Mouse (Mus musculus) stomach, embryonic 16.5 days (tissue): ENCODE measurements at regions not wholly inside any gene's neighbourhood (a gene's known extent, or its start where the extent isn't known, plus 50 kb on each side); places are given as distances from the start of the nearest gene placed in this dataset.

ENCODE experiments used
- ATAC-seq: fragments of 200-750 bp; cut with Nextera tagmentation; 2 replicates; pipeline ENCODE4 v1.8.0; 2017; ENCODE audit warnings: moderate number of reproducible peaks, moderate TSS enrichment; ENCODE audit not compliant: insufficient read depth, low FRiP score
- H3K27ac ChIP-seq: fragments of 300-500 bp; sonication (generic); 2 replicates; pipeline ENCODE4 v1.5.1; 2014; ENCODE audit warnings: low read length
- H3K27me3 ChIP-seq: fragments of 300-500 bp; sonication (generic); 2 replicates; pipeline ENCODE4 v1.6.1; 2014; ENCODE audit warnings: low read length, control low read depth, mixed read lengths; ENCODE audit not compliant: control insufficient read depth, insufficient read depth
- H3K36me3 ChIP-seq: fragments of 300-500 bp; sonication (generic); 2 replicates; pipeline ENCODE4 v1.6.1; 2014; ENCODE audit warnings: low read length; ENCODE audit not compliant: control insufficient read depth, insufficient read depth
- H3K4me1 ChIP-seq: fragments of 300-500 bp; sonication (generic); 2 replicates; pipeline ENCODE4 v1.6.1; 2014; ENCODE audit warnings: low read length, control low read depth, mixed read lengths; ENCODE audit not compliant: control insufficient read depth, insufficient read depth
- H3K4me2 ChIP-seq: fragments of 300-500 bp; sonication (generic); 2 replicates; pipeline ENCODE4 v1.6.1; 2014; ENCODE audit warnings: low read depth, low read length, mixed read lengths
- H3K4me3 ChIP-seq: fragments of 300-500 bp; sonication (generic); replicated peaks from 2 replicates; pipeline ENCODE4 v1.5.1; 2014; ENCODE audit warnings: mild to moderate bottlenecking, low read length
- H3K9ac ChIP-seq: fragments of 300-500 bp; sonication (generic); 2 replicates; pipeline ENCODE4 v1.6.1; 2014; ENCODE audit warnings: low read length
- H3K9me3 ChIP-seq: fragments of 300-500 bp; sonication (generic); replicated peaks from 2 replicates; pipeline ENCODE4 v1.6.1; 2016; ENCODE audit warnings: low read length, control low read depth; ENCODE audit not compliant: control insufficient read depth
- WGBS: fragments of 180-500 bp; shearing (Covaris S2); extraction: QIAGEN DNeasy Blood & Tissue Kit; methylation state at CpG from one replicate; pipeline ENCODE4 v1.1.7; 2014; 5-methylcytosine and 5-hydroxymethylcytosine counted together

- H3K27ac ChIP-seq: no peak overlapping the region
- 59% methylated on average over 3 of the region's 3 CpGs for WGBS
- H3K36me3 ChIP-seq: no peaks in the 10 kb centered on the region
- no peak overlapping the region for H3K4me2 ChIP-seq
- H3K27me3 ChIP-seq: no peaks in the 10 kb centered on the region
- H3K9me3 ChIP-seq: no peaks in the 10 kb centered on the region
- no peak overlapping the region for H3K4me3 ChIP-seq
- H3K4me1 ChIP-seq: peaks cover 2% of the 10 kb centered on the region; the same call in 1 of the 2 replicates
- H3K9ac ChIP-seq: no peak overlapping the region
- no peak for ATAC-seq
These were observed 98.9 kb upstream of the Slit3 start for GRCm38 (mm10) chr11:35021990-35022625.

GRCm38 (mm10) chr11:35016998-35017397, 104.0 kb upstream of the Slit3 start:
- Histone ChIP-seq H3K4me1 (0 out of 2 replicates have a peak, but pooled peaks cover 4% of the 10 kb centered on the region), H3K9me3 (no peaks in the 10 kb centered on the region), H3K4me3 (no peak overlapping the region), H3K36me3 (no peaks in the 10 kb centered on the region), H3K27me3 (no peaks in the 10 kb centered on the region), H3K4me2 (no peak overlapping the region), H3K9ac (no peak overlapping the region), H3K27ac (no peak overlapping the region)
- 27% methylated on average over 3 of the region's 3 CpGs for WGBS
- ATAC-seq: no peak

DNA sequence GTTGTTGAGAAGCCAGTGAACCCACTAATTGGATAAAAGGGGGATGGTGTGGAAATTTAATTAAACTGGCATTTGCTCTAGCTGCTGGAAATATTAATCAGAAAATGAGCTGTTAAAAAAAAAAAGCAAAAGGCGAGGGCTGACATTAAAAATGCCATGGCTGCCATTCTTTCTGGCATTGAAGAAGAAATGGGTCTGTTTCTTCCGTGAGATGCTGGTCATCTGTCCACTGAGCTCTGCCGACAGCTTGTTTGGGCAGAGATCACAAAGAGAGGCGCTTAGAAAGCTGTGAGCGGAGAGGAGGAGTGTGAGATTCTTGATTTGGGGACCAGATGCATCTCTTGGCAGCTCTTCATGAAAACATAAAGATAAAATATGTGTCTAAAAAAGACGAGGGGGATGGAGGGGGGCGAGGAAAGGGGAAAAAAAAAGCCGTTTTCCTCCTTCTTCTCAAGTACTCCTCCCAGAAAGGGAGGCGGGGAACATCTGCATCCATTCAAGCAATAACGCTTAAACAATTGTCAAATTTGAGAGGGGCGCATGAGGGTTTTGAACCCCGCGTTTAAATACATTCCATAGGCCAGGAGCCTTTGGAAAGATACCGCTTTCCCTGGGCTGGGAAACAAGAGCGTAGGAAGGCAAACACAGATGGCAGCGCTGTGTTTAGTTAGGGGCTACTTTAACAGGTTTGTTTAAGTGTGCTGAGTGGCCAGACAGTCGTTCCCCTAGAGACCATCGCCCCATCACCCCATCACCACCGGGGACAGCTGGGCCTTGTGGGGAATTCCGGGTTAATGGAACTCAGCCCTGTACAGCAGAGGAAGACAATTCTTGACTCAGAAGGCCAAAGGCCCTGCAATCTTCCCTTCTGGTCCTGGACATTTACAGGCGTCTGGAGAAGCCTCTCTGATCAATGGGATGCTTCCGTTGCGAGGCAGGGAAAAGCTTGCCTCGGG, 109.2 kb upstream of the Slit3 start:
- 27% methylated on average over 24 of the region's 24 CpGs for WGBS
- H3K27me3 ChIP-seq: no peaks in the 10 kb centered on the region
- H3K36me3 ChIP-seq: no peaks in the 10 kb centered on the region
- peak overlapping the region; percentile 15 for H3K27ac ChIP-seq
- no peaks in the 10 kb centered on the region for H3K9me3 ChIP-seq
- no peak overlapping the region for H3K4me3 ChIP-seq
- peak; percentile 35; the same call in 1 of the 2 replicates for ATAC-seq
- H3K9ac ChIP-seq: no peak overlapping the region
- H3K4me1 ChIP-seq: peaks cover 11% of the 10 kb centered on the region; the same call in 1 of the 2 replicates
- H3K4me2 ChIP-seq: peak overlapping the region; percentile 41; the same call in 1 of the 2 replicates

DNA sequence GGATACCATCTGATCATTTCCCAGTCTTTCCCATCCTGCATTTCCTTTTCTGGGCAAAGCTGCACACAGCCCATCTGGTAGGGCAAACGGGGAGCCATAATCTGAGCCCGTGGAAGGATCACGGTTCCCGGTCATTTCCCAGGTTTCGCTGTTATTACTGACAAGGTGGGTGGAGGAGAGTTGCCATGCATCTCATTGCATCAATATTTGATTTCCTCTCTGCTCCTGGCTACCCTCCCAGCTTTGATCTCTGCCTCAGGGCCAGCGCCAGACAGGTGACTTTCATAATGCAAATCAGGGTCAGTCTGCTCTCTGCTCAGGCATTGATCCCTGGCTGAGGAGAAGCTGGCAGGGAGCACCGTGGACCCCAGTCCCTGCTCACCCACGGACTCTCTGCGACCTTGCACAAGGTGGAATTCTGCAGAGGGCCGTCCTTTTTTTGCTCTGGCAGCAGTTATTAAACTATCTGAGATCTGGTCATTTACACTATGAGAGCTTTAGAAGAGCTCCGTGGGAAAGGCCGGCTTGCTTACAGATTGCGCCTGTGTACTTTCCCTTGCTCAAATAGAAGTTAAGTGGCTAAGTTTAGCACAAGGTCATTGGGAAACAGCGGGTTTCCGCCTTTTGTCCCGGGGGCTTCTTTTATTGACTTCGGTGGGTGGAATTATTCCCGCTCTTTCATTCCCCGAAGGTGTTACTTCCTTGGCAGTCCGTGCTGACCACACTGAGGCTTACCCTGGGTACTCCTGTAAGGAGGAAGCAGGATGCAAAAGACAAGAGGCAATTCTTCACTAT, 114.1 kb upstream of the Slit3 start:
- no peaks in the 10 kb centered on the region for H3K9me3 ChIP-seq
- no peaks in the 10 kb centered on the region for H3K36me3 ChIP-seq
- peaks cover 7% of the 10 kb centered on the region; the same call in 1 of the 2 replicates for H3K4me1 ChIP-seq
- H3K27me3 ChIP-seq: no peaks in the 10 kb centered on the region
- peak; percentile 76 for ATAC-seq
- 0 out of 2 replicates have a peak overlapping the region, but pooled peaks have one; percentile 18 for H3K4me3 ChIP-seq
- no peak overlapping the region for H3K9ac ChIP-seq
- peak overlapping the region; percentile 25; the same call in 1 of the 2 replicates for H3K27ac ChIP-seq
- WGBS: 21% methylated on average over 20 of the region's 20 CpGs
- peak overlapping the region; percentile 40 for H3K4me2 ChIP-seq

DNA sequence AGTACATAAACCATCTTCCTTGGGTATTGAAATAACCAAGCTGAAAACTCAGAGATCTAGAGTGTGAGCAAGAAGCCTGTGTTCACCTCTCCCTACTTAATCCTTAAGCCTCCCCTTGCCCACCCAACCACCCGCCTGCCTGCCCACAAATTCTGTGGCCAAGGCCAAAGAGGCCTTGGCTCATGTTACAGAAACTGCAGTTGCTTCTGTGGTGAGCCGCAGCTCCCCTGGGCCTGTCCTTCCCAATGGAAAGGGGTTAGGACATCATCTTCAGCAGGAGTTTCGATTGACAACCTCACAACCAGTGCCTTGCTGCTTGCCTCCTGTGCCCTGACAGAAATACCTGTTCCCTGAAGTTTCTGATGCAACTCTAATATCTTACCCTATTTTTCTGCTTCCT, 115.9 kb upstream of the Slit3 start:
- no peak for ATAC-seq
- WGBS: 79% methylated on average over 3 of the region's 3 CpGs

GRCm38 (mm10) chr11:35004431-35004830, 116.6 kb upstream of the Slit3 start:
- H3K4me1 ChIP-seq: peaks cover 7% of the 10 kb centered on the region; the same call in 1 of the 2 replicates
- H3K9me3 ChIP-seq: no peaks in the 10 kb centered on the region
- WGBS: 47% methylated on average over 1 of the region's 1 CpGs
- no peaks in the 10 kb centered on the region for H3K36me3 ChIP-seq
- no peak overlapping the region for H3K27ac ChIP-seq
- no peak overlapping the region for H3K9ac ChIP-seq
- ATAC-seq: no peak
- no peak overlapping the region for H3K4me2 ChIP-seq
- no peaks in the 10 kb centered on the region for H3K27me3 ChIP-seq
- no peak overlapping the region for H3K4me3 ChIP-seq

More for the DNA sequence above, 115.9 kb upstream of the Slit3 start:
- no peak overlapping the region for H3K27ac ChIP-seq
- H3K4me1 ChIP-seq: peaks cover 7% of the 10 kb centered on the region; the same call in 1 of the 2 replicates
- no peaks in the 10 kb centered on the region for H3K9me3 ChIP-seq
- no peaks in the 10 kb centered on the region for H3K36me3 ChIP-seq
- no peak overlapping the region for H3K9ac ChIP-seq
- H3K27me3 ChIP-seq: no peaks in the 10 kb centered on the region
- H3K4me2 ChIP-seq: no peak overlapping the region
- H3K4me3 ChIP-seq: no peak overlapping the region

DNA sequence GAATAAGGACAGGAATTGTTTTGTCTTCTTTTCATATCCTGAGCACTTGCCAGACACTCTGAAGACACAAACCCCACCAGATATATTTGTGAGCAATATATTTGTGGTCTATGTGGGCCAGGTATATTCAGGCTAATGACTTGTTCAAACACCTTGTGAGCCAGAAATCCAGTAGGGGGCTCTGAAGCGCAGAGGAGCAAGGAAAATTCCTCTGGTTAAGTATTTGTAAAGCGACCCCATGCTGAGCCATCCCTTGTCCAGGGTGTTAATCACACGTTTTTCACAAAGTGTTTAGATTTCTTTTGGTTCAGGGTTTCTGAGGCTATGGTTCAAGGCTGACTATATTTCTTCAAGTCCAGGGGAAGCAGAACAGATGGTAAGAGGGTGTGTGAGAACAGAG, 117.1 kb upstream of the Slit3 start:
- peaks cover 7% of the 10 kb centered on the region; the same call in 1 of the 2 replicates for H3K4me1 ChIP-seq
- no peaks in the 10 kb centered on the region for H3K27me3 ChIP-seq
- H3K4me2 ChIP-seq: no peak overlapping the region
- H3K27ac ChIP-seq: no peak overlapping the region
- no peaks in the 10 kb centered on the region for H3K9me3 ChIP-seq
- no peak for ATAC-seq
- no peaks in the 10 kb centered on the region for H3K36me3 ChIP-seq
- no peak overlapping the region for H3K9ac ChIP-seq
- WGBS: 30% methylated on average over 3 of the region's 3 CpGs
- H3K4me3 ChIP-seq: no peak overlapping the region

DNA sequence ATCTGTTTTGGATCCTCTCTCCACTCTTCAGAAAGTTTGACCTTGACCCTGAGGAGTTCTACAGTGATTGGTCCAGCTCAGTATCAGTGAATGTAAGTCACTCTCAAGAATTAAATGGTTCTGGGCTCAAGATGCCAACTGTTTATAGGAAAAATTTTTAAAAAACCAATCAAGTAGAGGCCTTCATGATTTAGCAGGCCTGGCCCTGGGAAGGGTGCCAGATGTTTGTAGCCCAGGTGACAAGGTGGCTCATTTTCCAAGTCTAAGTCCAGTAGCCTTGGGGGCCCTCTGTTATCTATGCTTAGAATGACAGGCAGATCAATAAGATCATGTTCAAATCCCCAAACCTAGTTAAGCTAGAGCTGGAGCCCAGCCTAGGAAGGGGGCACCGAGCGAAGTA, 123.1 kb upstream of the Slit3 start:
- WGBS: 83% methylated on average over 2 of the region's 2 CpGs

More for the DNA sequence above, 123.1 kb upstream of the Slit3 start:
- no peak overlapping the region for H3K9ac ChIP-seq
- H3K27me3 ChIP-seq: no peaks in the 10 kb centered on the region
- no peak overlapping the region for H3K27ac ChIP-seq
- no peaks in the 10 kb centered on the region for H3K36me3 ChIP-seq
- H3K4me3 ChIP-seq: no peak overlapping the region
- H3K9me3 ChIP-seq: no peaks in the 10 kb centered on the region
- ATAC-seq: no peak
- H3K4me2 ChIP-seq: no peak overlapping the region
- no peaks in the 10 kb centered on the region for H3K4me1 ChIP-seq
